Mouse (Mus musculus) spleen, adult 2 months (tissue): ENCODE results near the gene Wdr82. TPM values are rescaled to one million over a fixed set of nuclear protein-coding genes. Genes with fewer than 3 reads are reported as not detected.

Experiments used
- DNase-seq, 2 experiments: peaks; one replicate each; pipeline versions ENCODE4 v3.0.0 to v3.0.0-alpha.2; 2012 to 2021; ENCODE audit warnings: low spot score in 2 of 2, low read depth in 1 of 2
- H3K27ac ChIP-seq: fragments of 200-500 bp; 2 replicates; pipeline ENCODE4 v1.5.1; 2012; ENCODE audit warnings: low read length, inconsistent platforms; ENCODE audit not compliant: insufficient read depth
- H3K27me3 ChIP-seq: fragments of 200-500 bp; 2 replicates; pipeline ENCODE4 v1.6.1; 2012; ENCODE audit warnings: mild to moderate bottlenecking, moderate library complexity, low read length, inconsistent platforms; ENCODE audit not compliant: control insufficient read depth, insufficient read depth
- H3K36me3 ChIP-seq: fragments of 200-500 bp; 2 replicates; pipeline ENCODE4 v1.6.1; 2012; ENCODE audit warnings: mild to moderate bottlenecking, low read length, inconsistent platforms; ENCODE audit not compliant: control insufficient read depth, insufficient read depth
- H3K4me1 ChIP-seq: fragments of 200-500 bp; 2 replicates; pipeline ENCODE4 v1.6.1; 2011; ENCODE audit warnings: inconsistent platforms; ENCODE audit not compliant: control insufficient read depth, insufficient read depth, insufficient read length
- H3K4me3 ChIP-seq: fragments of 200-500 bp; 2 replicates; pipeline ENCODE4 v1.5.1; 2011; ENCODE audit warnings: mild to moderate bottlenecking, inconsistent platforms; ENCODE audit not compliant: insufficient read depth, insufficient read length; ENCODE audit errors: extremely low read depth
- CTCF ChIP-seq: fragments of 200-500 bp; IDR thresholded peaks from 2 replicates; pipeline ENCODE4 v1.5.1; 2011; ENCODE audit warnings: mild to moderate bottlenecking, inconsistent platforms; ENCODE audit not compliant: insufficient read depth, insufficient read length, insufficient replicate concordance; ENCODE audit errors: extremely low read depth
- POLR2A ChIP-seq: fragments of 200-500 bp; IDR thresholded peaks from 2 replicates; pipeline ENCODE4 v1.6.1; 2011; ENCODE audit warnings: low read depth, low read length, inconsistent platforms
- WGBS: fragments of 180-500 bp; shearing (Covaris S2); methylation state at CpG from one replicate; pipeline ENCODE4 v1.1.7; 2018; 5-methylcytosine and 5-hydroxymethylcytosine counted together
- polyA plus RNA-seq: library from polyadenylated mRNA; depleted of rRNA; stranded (reverse); fragments of >200 nt; gene quantifications from 2 replicates; pipeline ENCODE4 v1.2.3, GENCODE M21; 2012

Wdr82 gene
- polyA plus RNA-seq, 1 experiment = 41.3 TPM

- WGBS = 61% methylated on average over 8 of the region's 8 CpGs
- H3K4me1 ChIP-seq = peaks cover 41% of the 10 kb centered on the region; the same call in 1 of the 2 replicates
Observed at GRCm38 (mm10) chr9:106220894-106221523, 50.3 kb downstream of the Wdr82 start.

GRCm38 (mm10) chr9:106222261-106222851 is 51.6 kb downstream of the Wdr82 start, which contains the start of gene Tlr9:
TSS of gene Tlr9 (plus strand) at chr9:106222598.
- Histone ChIP-seq H3K27me3 (no peaks in the 10 kb centered on the region), H3K27ac (peak within 1 kb of the TSS; percentile 97), H3K4me1 (peaks cover 45% of the 10 kb centered on the region), H3K4me3 (peak within 1 kb of the TSS; percentile 65), H3K36me3 (peaks cover 23% of the 10 kb centered on the region)
- whole genome bisulfite sequencing = 9% methylated on average over 4 of the region's 4 CpGs
- peak; percentile 70 to 88 for DNase-seq
- TF ChIP-seq POLR2A (peak; percentile 91), CTCF (no peak)

More at GRCm38 (mm10) chr9:106220894-106221523, 50.3 kb downstream of the Wdr82 start:
- TF ChIP-seq POLR2A = no peak
- TF ChIP-seq CTCF = no peak
- no peaks in the 10 kb centered on the region for H3K27me3 ChIP-seq
- H3K36me3 ChIP-seq = peaks cover 23% of the 10 kb centered on the region
- no peak for DNase-seq
- no peak overlapping the region for H3K4me3 ChIP-seq
- H3K27ac ChIP-seq = no peak overlapping the region

- WGBS = 37% methylated on average over 4 of the region's 4 CpGs
- H3K36me3 ChIP-seq = peaks cover 26% of the 10 kb centered on the region
- TF ChIP-seq CTCF (no peak), POLR2A (no peak)
- no peaks in the 10 kb centered on the region for H3K27me3 ChIP-seq
- H3K4me3 ChIP-seq = peak overlapping the region; percentile 65
- peak in 1 of 2 experiments; percentile 61 for DNase-seq
- peaks cover 45% of the 10 kb centered on the region for H3K4me1 ChIP-seq
- peak overlapping the region; percentile 97 for H3K27ac ChIP-seq
Observed at GRCm38 (mm10) chr9:106222994-106223393, 52.3 kb downstream of the Wdr82 start.

GRCm38 (mm10) chr9:106225469-106226150 is 54.9 kb downstream of the Wdr82 start:
- peak overlapping the region; percentile 39; the same call in 1 of the 2 replicates for H3K27ac ChIP-seq
- H3K27me3 ChIP-seq = no peaks in the 10 kb centered on the region

GRCm38 (mm10) chr9:106226151-106226682 is 55.5 kb downstream of the Wdr82 start:
- DNase-seq = no peak
- Histone ChIP-seq H3K4me3 (peak overlapping the region; percentile 49), H3K36me3 (peaks cover 26% of the 10 kb centered on the region), H3K27ac (peak overlapping the region; percentile 39; the same call in 1 of the 2 replicates), H3K27me3 (no peaks in the 10 kb centered on the region), H3K4me1 (peaks cover 45% of the 10 kb centered on the region)
- no peak for TF ChIP-seq POLR2A
- no peak for TF ChIP-seq CTCF
- WGBS = 11% methylated on average over 34 of the region's 34 CpGs

More at GRCm38 (mm10) chr9:106225469-106226150, 54.9 kb downstream of the Wdr82 start:
- H3K4me3 ChIP-seq = peak overlapping the region; percentile 49
- WGBS = 56% methylated on average over 24 of the region's 24 CpGs
- H3K4me1 ChIP-seq = peaks cover 50% of the 10 kb centered on the region
- DNase-seq = no peak
- TF ChIP-seq POLR2A = no peak
- TF ChIP-seq CTCF = no peak
- peaks cover 26% of the 10 kb centered on the region for H3K36me3 ChIP-seq

- Histone ChIP-seq H3K36me3 (peaks cover 28% of the 10 kb centered on the region), H3K4me1 (peaks cover 35% of the 10 kb centered on the region), H3K27me3 (no peaks in the 10 kb centered on the region), H3K27ac (no peak overlapping the region), H3K4me3 (no peak overlapping the region)
- no peak for DNase-seq
- TF ChIP-seq CTCF (no peak), POLR2A (no peak)
- WGBS = 85% methylated on average over 8 of the region's 8 CpGs
Observed at GRCm38 (mm10) chr9:106227790-106228429, 57.2 kb downstream of the Wdr82 start.
